In the genomic region with DNA sequence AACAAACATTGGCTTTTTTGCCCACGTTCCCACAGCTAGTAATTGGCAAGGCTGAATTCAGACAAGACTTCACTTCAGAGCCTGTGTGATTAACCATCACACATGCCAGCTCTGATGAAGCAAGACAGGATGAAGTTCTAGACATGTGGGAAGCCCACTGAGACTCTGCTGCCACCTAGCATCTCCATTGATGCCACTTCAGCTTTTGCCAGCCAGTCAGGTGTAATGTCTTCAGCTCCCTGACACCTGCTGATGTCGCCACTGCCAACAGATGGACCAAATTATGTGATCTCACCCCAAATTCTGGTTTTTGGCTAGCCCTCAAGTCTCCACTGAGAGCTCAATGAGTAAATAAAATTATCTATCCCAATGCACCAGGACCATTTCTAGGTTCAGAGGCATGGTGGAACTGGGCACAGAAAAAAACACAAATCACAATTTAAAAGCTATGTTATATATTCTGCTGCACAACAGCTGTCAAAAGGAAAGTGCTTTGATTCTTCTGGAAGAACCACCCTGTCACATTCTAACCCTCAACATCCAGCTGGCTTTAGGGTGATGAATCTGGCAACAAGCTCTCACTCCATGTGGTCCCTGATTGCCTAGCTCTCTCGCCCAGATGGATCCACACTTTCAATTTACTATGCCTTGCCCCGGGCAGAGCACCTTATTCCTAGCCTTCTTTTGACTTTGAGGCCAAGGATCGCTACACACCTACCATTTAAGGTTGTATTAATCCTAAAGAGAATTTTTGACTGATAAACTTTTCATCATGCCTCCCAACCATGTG, we compare ENCODE assay signal across 9 mouse cellular contexts.
A peak's percentile ranks its signal among the peaks of the same experiment; 100 is the strongest.
DNase-seq lines count a peak whose midpoint lies in the region; ATAC-seq and TF ChIP-seq lines count a peak whose summit lies in the region.
"Had no signal": no experiment of that assay in that cellular context is flagged by ENCODE, and none has a peak within 500 bp of the region (broad histone marks: within the 10 kb centered on the region; RNA-seq: fewer than 3 reads in every experiment).

No protein-coding gene starts in this region.

- no peak overlapping the region for H3K27ac ChIP-seq in intestine, postnatal 0 days (ENCODE audit: low read depth, low read length)
- H3K27ac ChIP-seq in intestine, embryonic 15.5 days = no peak overlapping the region
- no peak overlapping the region for H3K27ac ChIP-seq in small intestine, adult 2 months (ENCODE audit: insufficient read depth, low read depth, low read length)
- H3K27ac ChIP-seq: midbrain, embryonic 12.5 days had no signal

- 71% methylated on average over 5 of the region's 5 CpGs for WGBS in intestine, postnatal 0 days
- 83% methylated on average over 5 of the region's 5 CpGs for WGBS in intestine, embryonic 15.5 days
- WGBS in small intestine, adult 2 months = 54% methylated on average over 5 of the region's 5 CpGs

- peaks cover 5% of the 10 kb centered on the region; the same call in 1 of the 2 replicates for H3K4me1 ChIP-seq in intestine, postnatal 0 days (replicated peaks; ENCODE audit: control insufficient read depth, insufficient read depth, low read length)
- H3K4me1 ChIP-seq in intestine, embryonic 15.5 days (replicated peaks) = no peaks in the 10 kb centered on the region
- peaks cover 10% of the 10 kb centered on the region; the same call in 1 of the 2 replicates for H3K4me1 ChIP-seq in small intestine, adult 2 months (ENCODE audit: control insufficient read depth, insufficient read depth, insufficient read length, low read length)
- H3K4me1 ChIP-seq: midbrain, embryonic 12.5 days had no signal

- H3K9ac ChIP-seq in intestine, postnatal 0 days (ENCODE audit: low read depth, low read length) = no peak overlapping the region
- no peak overlapping the region for H3K9ac ChIP-seq in intestine, embryonic 15.5 days
- H3K9ac ChIP-seq: midbrain, embryonic 12.5 days had no signal

- TF ChIP-seq POLR2A in small intestine, adult 2 months (IDR thresholded peaks at IDR 0.05; ENCODE audit: low read depth, low read length) = no peak

- peak; percentile 79 for TF ChIP-seq CTCF in intestine, postnatal 0 days (IDR thresholded peaks at IDR 0.05; ENCODE audit: low read depth)
- peak; percentile 46; the same call in 1 of the 2 replicates for TF ChIP-seq CTCF in small intestine, adult 2 months (IDR thresholded peaks at IDR 0.05; ENCODE audit: extremely low read depth, insufficient read length, insufficient replicate concordance, low read depth, low read length)

- H3K4me2 ChIP-seq in intestine, postnatal 0 days (replicated peaks; ENCODE audit: low read depth) = no peak overlapping the region
- H3K4me2 ChIP-seq in intestine, embryonic 15.5 days (replicated peaks) = no peak overlapping the region
- H3K4me2 ChIP-seq: midbrain, embryonic 12.5 days had no signal

- H3K4me3 ChIP-seq in intestine, postnatal 0 days (ENCODE audit: low read depth, low read length) = no peak overlapping the region
- no peak overlapping the region for H3K4me3 ChIP-seq in intestine, embryonic 15.5 days (replicated peaks)
- no peak overlapping the region for H3K4me3 ChIP-seq in small intestine, adult 2 months (ENCODE audit: low read depth, low read length)
- H3K4me3 ChIP-seq: midbrain, embryonic 12.5 days had no signal

- DNase-seq in right cerebral cortex, adult 18-20 months = peak; percentile 24
- DNase-seq in right cerebral cortex, postnatal 36 days (ENCODE audit: low spot score in 2 of 2) = no peak
- peak; percentile 92 to 95 for DNase-seq in cerebellum, postnatal 14 days
- no peak for DNase-seq in testis, postnatal 10 days (ENCODE audit: low spot score)
- DNase-seq in gastrocnemius, adult 8-10 months (ENCODE audit: low spot score in 2 of 2) = no peak

- H3K36me3 ChIP-seq in intestine, postnatal 0 days (ENCODE audit: control insufficient read depth, insufficient read depth) = no peaks in the 10 kb centered on the region
- no peaks in the 10 kb centered on the region for H3K36me3 ChIP-seq in intestine, embryonic 15.5 days
- no peaks in the 10 kb centered on the region; the same call in 1 of the 2 replicates for H3K36me3 ChIP-seq in small intestine, adult 2 months (ENCODE audit: control insufficient read depth, insufficient read depth, low read length)
- H3K36me3 ChIP-seq: midbrain, embryonic 12.5 days had no signal

- H3K9me3 ChIP-seq in intestine, postnatal 0 days (ENCODE audit: control insufficient read depth) = no peaks in the 10 kb centered on the region
- H3K9me3 ChIP-seq in intestine, embryonic 15.5 days = no peaks in the 10 kb centered on the region
- H3K9me3 ChIP-seq: midbrain, embryonic 12.5 days had no signal

- H3K27me3 ChIP-seq in intestine, postnatal 0 days (replicated peaks; ENCODE audit: control insufficient read depth, insufficient read depth, low read length) = no peaks in the 10 kb centered on the region
- no peaks in the 10 kb centered on the region for H3K27me3 ChIP-seq in intestine, embryonic 15.5 days (replicated peaks)
- H3K27me3 ChIP-seq in small intestine, adult 2 months (ENCODE audit: control insufficient read depth, insufficient read depth, low read length) = no peaks in the 10 kb centered on the region
- H3K27me3 ChIP-seq: midbrain, embryonic 12.5 days had no signal

- peak; percentile 36; the same call in 1 of the 2 replicates for ATAC-seq in intestine, postnatal 0 days
- ATAC-seq in intestine, embryonic 15.5 days = no peak

Comparison
In these comparisons a context has a peak if more than half of its experiments do, and no peak if none do; other contexts are left out.
1. DNase-seq: peak in right cerebral cortex, adult 18-20 months (single experiment) and cerebellum, postnatal 14 days (2 of 2); none in right cerebral cortex, postnatal 36 days (0 of 2), testis, postnatal 10 days (single experiment) and gastrocnemius, adult 8-10 months (0 of 2).